In genomic region chr5:137409451-137409850, GRCm38 (mm10) we compare ENCODE assay signal across 27 mouse cellular contexts. TPM values are rescaled to one million over a fixed set of nuclear protein-coding genes. Genes with fewer than 3 reads are reported as not detected.
DNase-seq lines count a peak whose midpoint lies in the region; ATAC-seq and TF ChIP-seq lines count a peak whose summit lies in the region.
"Had no signal": no experiment of that assay in that cellular context is flagged by ENCODE, and none has a peak within 500 bp of the region (broad histone marks: within the 10 kb centered on the region; RNA-seq: fewer than 3 reads in every experiment).

No protein-coding gene starts in this region.

- WGBS in hindbrain, postnatal 0 days = 29% methylated on average over 6 of the region's 6 CpGs
- 51% methylated on average over 6 of the region's 6 CpGs for WGBS in hindbrain, embryonic 12.5 days
- WGBS in midbrain, postnatal 0 days = 45% methylated on average over 6 of the region's 6 CpGs
- WGBS in midbrain, embryonic 13.5 days = 46% methylated on average over 6 of the region's 6 CpGs

- no peak overlapping the region for H3K4me3 ChIP-seq in hindbrain, postnatal 0 days (ENCODE audit: low read length)
- no peak overlapping the region for H3K4me3 ChIP-seq in hindbrain, embryonic 12.5 days
- no peak overlapping the region for H3K4me3 ChIP-seq in midbrain, postnatal 0 days (ENCODE audit: low read depth, low read length)
- H3K4me3 ChIP-seq in midbrain, embryonic 13.5 days (replicated peaks) = no peak overlapping the region
- H3K4me3 ChIP-seq: erythroblast, embryonic 14.5 days; forebrain, embryonic 12.5 days; heart, embryonic 13.5 days; limb, embryonic 13.5 days; lung, embryonic 15.5 days; midbrain, embryonic 10.5 days; myocyte; neural tube, embryonic 12.5 days had no signal

- no peaks in the 10 kb centered on the region for H3K27me3 ChIP-seq in hindbrain, postnatal 0 days (ENCODE audit: insufficient read depth, low read length)
- H3K27me3 ChIP-seq in hindbrain, embryonic 12.5 days = no peaks in the 10 kb centered on the region
- H3K27me3 ChIP-seq in midbrain, postnatal 0 days (ENCODE audit: insufficient read depth, low read length) = no peaks in the 10 kb centered on the region
- H3K27me3 ChIP-seq in midbrain, embryonic 13.5 days = no peaks in the 10 kb centered on the region
- H3K27me3 ChIP-seq: forebrain, embryonic 12.5 days; limb, embryonic 13.5 days; lung, embryonic 15.5 days; neural tube, embryonic 12.5 days had no signal

- H3K9me3 ChIP-seq in hindbrain, postnatal 0 days (ENCODE audit: low read length) = no peaks in the 10 kb centered on the region
- H3K9me3 ChIP-seq in hindbrain, embryonic 12.5 days (replicated peaks) = no peaks in the 10 kb centered on the region
- no peaks in the 10 kb centered on the region for H3K9me3 ChIP-seq in midbrain, postnatal 0 days (ENCODE audit: low read length)
- H3K9me3 ChIP-seq in midbrain, embryonic 13.5 days = no peaks in the 10 kb centered on the region
- H3K9me3 ChIP-seq: forebrain, embryonic 12.5 days; heart, embryonic 13.5 days; limb, embryonic 13.5 days; lung, embryonic 15.5 days; midbrain, embryonic 10.5 days; neural tube, embryonic 12.5 days had no signal

- peaks cover 4% of the 10 kb centered on the region for H3K4me1 ChIP-seq in hindbrain, postnatal 0 days (ENCODE audit: insufficient read depth, low read length)
- peaks cover 15% of the 10 kb centered on the region for H3K4me1 ChIP-seq in hindbrain, embryonic 12.5 days
- H3K4me1 ChIP-seq in midbrain, postnatal 0 days (ENCODE audit: insufficient read depth, low read length) = 0 out of 2 replicates have a peak, but pooled peaks cover 3% of the 10 kb centered on the region
- peaks cover 17% of the 10 kb centered on the region for H3K4me1 ChIP-seq in midbrain, embryonic 13.5 days (replicated peaks)

- H3K9ac ChIP-seq in hindbrain, postnatal 0 days (replicated peaks; ENCODE audit: low read length) = no peak overlapping the region
- H3K9ac ChIP-seq in hindbrain, embryonic 12.5 days = no peak overlapping the region
- no peak overlapping the region for H3K9ac ChIP-seq in midbrain, postnatal 0 days (replicated peaks; ENCODE audit: low read length, poor library complexity, severe bottlenecking)
- H3K9ac ChIP-seq in midbrain, embryonic 13.5 days (replicated peaks) = no peak overlapping the region
- H3K9ac ChIP-seq: forebrain, embryonic 12.5 days; limb, embryonic 13.5 days; lung, embryonic 15.5 days; neural tube, embryonic 12.5 days had no signal

- no peak for TF ChIP-seq CTCF in hindbrain, postnatal 0 days (IDR thresholded peaks at IDR 0.05; ENCODE audit: low read depth)
- no peak for TF ChIP-seq CTCF in midbrain, postnatal 0 days (IDR thresholded peaks at IDR 0.05)

- no peak overlapping the region for H3K4me2 ChIP-seq in hindbrain, postnatal 0 days (ENCODE audit: low read depth, low read length)
- no peak overlapping the region for H3K4me2 ChIP-seq in hindbrain, embryonic 12.5 days (replicated peaks)
- H3K4me2 ChIP-seq in midbrain, postnatal 0 days (ENCODE audit: low read depth, low read length, poor library complexity, severe bottlenecking) = no peak overlapping the region
- no peak overlapping the region for H3K4me2 ChIP-seq in midbrain, embryonic 13.5 days (replicated peaks)
- H3K4me2 ChIP-seq: forebrain, embryonic 12.5 days; heart, embryonic 13.5 days; limb, embryonic 13.5 days; liver, embryonic 11.5 days; lung, embryonic 15.5 days; neural tube, embryonic 12.5 days had no signal

- peak; percentile 73 to 76 for DNase-seq in cerebellum, postnatal 10 days
- DNase-seq in cerebellum, postnatal 36 days = no peak
- DNase-seq in hindbrain, postnatal 0 days (ENCODE audit: low spot score) = peak; percentile 34
- DNase-seq in midbrain, postnatal 0 days (ENCODE audit: low spot score) = peak; percentile 14
- peak; percentile 23 to 25 for DNase-seq in layer of hippocampus, postnatal 14 days (ENCODE audit: low spot score in 2 of 2)
- DNase-seq in kidney, postnatal 4 days = no peak
- DNase-seq: adrenal gland, adult 2 months; adrenal gland, postnatal 36 days; cerebellum, adult 8-10 months; heart, postnatal 10 days; kidney, adult 8-10 months; kidney, postnatal 10 days; right cerebral cortex, postnatal 14 days had no signal

- H3K36me3 ChIP-seq in hindbrain, postnatal 0 days (ENCODE audit: insufficient read depth, low read length) = no peaks in the 10 kb centered on the region
- H3K36me3 ChIP-seq in hindbrain, embryonic 12.5 days = no peaks in the 10 kb centered on the region
- no peaks in the 10 kb centered on the region for H3K36me3 ChIP-seq in midbrain, postnatal 0 days (ENCODE audit: insufficient read depth, low read length)
- no peaks in the 10 kb centered on the region for H3K36me3 ChIP-seq in midbrain, embryonic 13.5 days
- H3K36me3 ChIP-seq: forebrain, embryonic 12.5 days; heart, embryonic 13.5 days; limb, embryonic 13.5 days; lung, embryonic 15.5 days; midbrain, embryonic 10.5 days; neural tube, embryonic 12.5 days had no signal

- no peak overlapping the region for H3K27ac ChIP-seq in hindbrain, postnatal 0 days
- no peak overlapping the region for H3K27ac ChIP-seq in hindbrain, embryonic 12.5 days
- no peak overlapping the region for H3K27ac ChIP-seq in midbrain, postnatal 0 days (ENCODE audit: low read depth, low read length)
- no peak overlapping the region for H3K27ac ChIP-seq in midbrain, embryonic 13.5 days
- H3K27ac ChIP-seq: forebrain, embryonic 12.5 days; heart, embryonic 13.5 days; limb, embryonic 13.5 days; lung, embryonic 15.5 days; midbrain, embryonic 10.5 days; neural tube, embryonic 12.5 days had no signal

- ATAC-seq in hindbrain, postnatal 0 days = no peak
- no peak for ATAC-seq in hindbrain, embryonic 12.5 days (ENCODE audit: low FRiP score)
- ATAC-seq in midbrain, postnatal 0 days (ENCODE audit: low FRiP score) = no peak
- no peak for ATAC-seq in midbrain, embryonic 13.5 days
- ATAC-seq: activated CD4-positive, CD25-positive, alpha-beta regulatory T cell, adult 4 months; intestine, embryonic 16.5 days; midbrain, embryonic 16.5 days had no signal

RNA-seq across cellular contexts. Expression of gene Ephb4, which starts 59.5 kb away (rescaled TPM):
- total RNA-seq in hindbrain, postnatal 0 days (2014; rRNA removed) = 18.3 and 18.9 TPM in 2 replicates
- 4.8 and 5.5 TPM in 2 replicates for polyA plus RNA-seq in hindbrain, postnatal 0 days (2015; fragmentation: Nextera tagmentation; extraction: Ambion mirVana)
- polyA plus RNA-seq in hindbrain, embryonic 12.5 days (2016; fragmentation: Nextera tagmentation; extraction: Ambion mirVana) = 40.9 and 45.0 TPM in 2 replicates
- total RNA-seq in midbrain, postnatal 0 days (2014; rRNA removed) = 14.0 and 16.0 TPM in 2 replicates
- polyA plus RNA-seq in midbrain, postnatal 0 days (2015; fragmentation: Nextera tagmentation; extraction: Ambion mirVana) = 4.7 and 4.9 TPM in 2 replicates
- 7.5 and 8.6 TPM in 2 replicates for polyA plus RNA-seq in midbrain, embryonic 13.5 days (2015; fragmentation: Nextera tagmentation; extraction: Ambion mirVana)
- total RNA-seq in layer of hippocampus, postnatal 14 days (2021) = 1 to 10 TPM; 5.8 to 6.6 TPM
- polyA plus RNA-seq: activated CD4-positive, CD25-positive, alpha-beta regulatory T cell, adult 4 months had no signal

Comparison
In these comparisons a context has a peak if more than half of its experiments do, and no peak if none do; other contexts are left out.
1. DNase-seq: peak in cerebellum, postnatal 10 days (2 of 2), hindbrain, postnatal 0 days (single experiment), midbrain, postnatal 0 days (single experiment) and layer of hippocampus, postnatal 14 days (2 of 2); none in cerebellum, postnatal 36 days (0 of 2) and kidney, postnatal 4 days (0 of 2).